In the genomic region with DNA sequence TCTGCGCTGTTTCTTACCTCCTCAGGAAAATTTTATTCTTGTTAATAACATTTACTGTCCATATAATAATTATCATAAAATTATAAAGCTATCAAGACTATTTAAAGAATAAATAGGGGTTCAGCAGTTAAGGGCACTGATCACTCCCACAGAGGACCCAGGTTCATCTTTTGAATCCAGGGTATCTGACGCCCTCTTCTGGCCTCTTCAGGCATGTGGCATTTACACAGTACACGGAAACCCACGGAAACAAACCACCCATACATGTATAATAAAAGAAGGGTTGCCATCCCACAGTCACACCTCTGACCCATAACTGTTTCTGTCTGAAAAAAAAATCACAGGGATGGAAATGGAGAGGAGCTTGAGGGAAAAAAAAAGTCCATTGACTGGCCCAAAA, we compare ENCODE assay signal across 34 mouse cellular contexts. TPM values are rescaled to one million over a fixed set of nuclear protein-coding genes. Genes with fewer than 3 reads are reported as not detected.
A peak's percentile ranks its signal among the peaks of the same experiment; 100 is the strongest.
DNase-seq lines count a peak whose midpoint lies in the region; ATAC-seq and TF ChIP-seq lines count a peak whose summit lies in the region.
"Had no signal": no experiment of that assay in that cellular context is flagged by ENCODE, and none has a peak within 500 bp of the region (broad histone marks: within the 10 kb centered on the region; RNA-seq: fewer than 3 reads in every experiment).

No protein-coding gene starts in this region.

- TF ChIP-seq POLR2A in MEL (IDR thresholded peaks at IDR 0.05; ENCODE audit: control insufficient read depth in 1 of 2, insufficient read depth in 1 of 2, low read depth in 1 of 2, low read length in 2 of 2, poor library complexity in 1 of 2): no peak

- no peaks in the 10 kb centered on the region for H3K79me2 ChIP-seq in MEL (ENCODE audit: control insufficient read depth, insufficient read depth, low read length, poor library complexity)

- no peak for ATAC-seq in intestine, postnatal 0 days
- ATAC-seq in intestine, embryonic 16.5 days: no peak
- no peak for ATAC-seq in midbrain, postnatal 0 days (ENCODE audit: low FRiP score)
- ATAC-seq in midbrain, embryonic 15.5 days (replicated peaks): no peak
- no peak for ATAC-seq in stomach, postnatal 0 days (ENCODE audit: low FRiP score, low TSS enrichment)
- ATAC-seq: inflammation-experienced regulatory T-cells, adult 6 months had no signal

- H3K9ac ChIP-seq in intestine, postnatal 0 days (ENCODE audit: low read depth, low read length): no peak overlapping the region
- H3K9ac ChIP-seq in intestine, embryonic 16.5 days (ENCODE audit: low read depth, low read length): no peak overlapping the region
- H3K9ac ChIP-seq in midbrain, postnatal 0 days (replicated peaks; ENCODE audit: low read length, poor library complexity, severe bottlenecking): no peak overlapping the region
- no peak overlapping the region for H3K9ac ChIP-seq in midbrain, embryonic 15.5 days
- no peak overlapping the region for H3K9ac ChIP-seq in MEL (ENCODE audit: control insufficient read depth, low read depth, low read length, poor library complexity, severe bottlenecking)
- no peak overlapping the region for H3K9ac ChIP-seq in stomach, postnatal 0 days (ENCODE audit: low read length)
- H3K9ac ChIP-seq: embryonic facial prominence, embryonic 12.5 days; forebrain, embryonic 12.5 days; heart, embryonic 12.5 days; limb, embryonic 15.5 days; midbrain, embryonic 12.5 days; neural tube, embryonic 13.5 days had no signal

- 45% methylated on average over 4 of the region's 4 CpGs for WGBS in intestine, postnatal 0 days
- WGBS in intestine, embryonic 16.5 days: 54% methylated on average over 4 of the region's 4 CpGs
- 47% methylated on average over 4 of the region's 4 CpGs for WGBS in midbrain, postnatal 0 days
- WGBS in midbrain, embryonic 15.5 days: 45% methylated on average over 4 of the region's 4 CpGs
- WGBS in stomach, postnatal 0 days: 58% methylated on average over 4 of the region's 4 CpGs

- no peak for DNase-seq in midbrain, postnatal 0 days (ENCODE audit: low spot score)
- DNase-seq in MEL (ENCODE audit: low read depth, low spot score): peak; percentile 37
- no peak for DNase-seq in stomach, postnatal 0 days (ENCODE audit: low spot score)
- no peak for DNase-seq in c-Kit-positive CD71-positive TER-119-positive erythroid progenitor cells, embryonic 14.5 days (ENCODE audit: low spot score)
- no peak for DNase-seq in gastrocnemius, postnatal 10 days
- DNase-seq: adrenal gland, postnatal 25 days; cerebellum, adult 11 months; cerebellum, adult 9-11 months; gastrocnemius, adult 2 months; heart, postnatal 10 days; kidney, adult 9 months; lung, adult 18-20 months; lung, postnatal 14 days; thymus, postnatal 14 days had no signal

- H3K4me2 ChIP-seq in intestine, postnatal 0 days (replicated peaks; ENCODE audit: low read depth): no peak overlapping the region
- H3K4me2 ChIP-seq in intestine, embryonic 16.5 days (ENCODE audit: low read depth, low read length): no peak overlapping the region
- no peak overlapping the region for H3K4me2 ChIP-seq in midbrain, postnatal 0 days (ENCODE audit: low read depth, low read length, poor library complexity, severe bottlenecking)
- no peak overlapping the region for H3K4me2 ChIP-seq in midbrain, embryonic 15.5 days
- H3K4me2 ChIP-seq in stomach, postnatal 0 days (replicated peaks; ENCODE audit: low read depth): no peak overlapping the region
- H3K4me2 ChIP-seq: embryonic facial prominence, embryonic 12.5 days; forebrain, embryonic 12.5 days; heart, embryonic 12.5 days; limb, embryonic 15.5 days; midbrain, embryonic 12.5 days; neural tube, embryonic 13.5 days had no signal

- no peaks in the 10 kb centered on the region for H3K36me3 ChIP-seq in intestine, postnatal 0 days (ENCODE audit: control insufficient read depth, insufficient read depth)
- H3K36me3 ChIP-seq in intestine, embryonic 16.5 days (ENCODE audit: control insufficient read depth, insufficient read depth, low read length): no peaks in the 10 kb centered on the region
- no peaks in the 10 kb centered on the region for H3K36me3 ChIP-seq in midbrain, postnatal 0 days (ENCODE audit: insufficient read depth, low read length)
- H3K36me3 ChIP-seq in midbrain, embryonic 15.5 days (replicated peaks): no peaks in the 10 kb centered on the region
- no peaks in the 10 kb centered on the region for H3K36me3 ChIP-seq in MEL (ENCODE audit: control insufficient read depth in 1 of 2, insufficient read depth in 2 of 2, low read length in 2 of 2)
- no peaks in the 10 kb centered on the region for H3K36me3 ChIP-seq in stomach, postnatal 0 days (ENCODE audit: control insufficient read depth, insufficient read depth, low read length)
- H3K36me3 ChIP-seq: embryonic facial prominence, embryonic 12.5 days; forebrain, embryonic 12.5 days; G1E; heart, embryonic 12.5 days; limb, embryonic 15.5 days; midbrain, embryonic 12.5 days; neural tube, embryonic 13.5 days had no signal

- peak; percentile 57 for TF ChIP-seq RAD21 in MEL (IDR thresholded peaks at IDR 0.05; ENCODE audit: low read depth, low read length)

- H3K27ac ChIP-seq in intestine, postnatal 0 days (ENCODE audit: low read depth, low read length): no peak overlapping the region
- H3K27ac ChIP-seq in intestine, embryonic 16.5 days (ENCODE audit: low read length): no peak overlapping the region
- H3K27ac ChIP-seq in midbrain, postnatal 0 days (ENCODE audit: low read depth, low read length): no peak overlapping the region
- no peak overlapping the region for H3K27ac ChIP-seq in midbrain, embryonic 15.5 days
- H3K27ac ChIP-seq in MEL (ENCODE audit: control insufficient read depth, low read depth, low read length): no peak overlapping the region
- H3K27ac ChIP-seq in stomach, postnatal 0 days (replicated peaks): no peak overlapping the region
- H3K27ac ChIP-seq: embryonic facial prominence, embryonic 12.5 days; forebrain, embryonic 12.5 days; gastrocnemius, adult 2 months; limb, embryonic 15.5 days; midbrain, embryonic 12.5 days; neural tube, embryonic 13.5 days had no signal

- H3K9me3 ChIP-seq in intestine, postnatal 0 days (ENCODE audit: control insufficient read depth): no peaks in the 10 kb centered on the region
- H3K9me3 ChIP-seq in intestine, embryonic 16.5 days (ENCODE audit: control insufficient read depth, low read length): no peaks in the 10 kb centered on the region
- H3K9me3 ChIP-seq in midbrain, postnatal 0 days (ENCODE audit: low read length): no peaks in the 10 kb centered on the region
- H3K9me3 ChIP-seq in midbrain, embryonic 15.5 days: no peaks in the 10 kb centered on the region
- H3K9me3 ChIP-seq in MEL (replicated peaks; ENCODE audit: insufficient read depth, low read length): no peaks in the 10 kb centered on the region
- H3K9me3 ChIP-seq in stomach, postnatal 0 days (ENCODE audit: control insufficient read depth, low read length): no peaks in the 10 kb centered on the region
- H3K9me3 ChIP-seq: embryonic facial prominence, embryonic 12.5 days; forebrain, embryonic 12.5 days; G1E; heart, embryonic 12.5 days; limb, embryonic 15.5 days; midbrain, embryonic 12.5 days; neural tube, embryonic 13.5 days had no signal

- no peaks in the 10 kb centered on the region for H3K4me1 ChIP-seq in intestine, postnatal 0 days (replicated peaks; ENCODE audit: control insufficient read depth, insufficient read depth, low read length)
- H3K4me1 ChIP-seq in intestine, embryonic 16.5 days (ENCODE audit: control insufficient read depth, insufficient read depth, low read length): no peaks in the 10 kb centered on the region
- no peaks in the 10 kb centered on the region for H3K4me1 ChIP-seq in midbrain, postnatal 0 days (ENCODE audit: insufficient read depth, low read length)
- no peaks in the 10 kb centered on the region for H3K4me1 ChIP-seq in midbrain, embryonic 15.5 days
- H3K4me1 ChIP-seq in MEL (ENCODE audit: control insufficient read depth in 1 of 2, insufficient read depth in 2 of 2, low read length in 2 of 2): no peaks in the 10 kb centered on the region
- H3K4me1 ChIP-seq in stomach, postnatal 0 days (replicated peaks; ENCODE audit: control insufficient read depth, insufficient read depth): no peaks in the 10 kb centered on the region
- H3K4me1 ChIP-seq: embryonic facial prominence, embryonic 12.5 days; forebrain, embryonic 12.5 days; heart, embryonic 12.5 days; limb, embryonic 15.5 days; midbrain, embryonic 12.5 days; neural tube, embryonic 13.5 days had no signal

- H3K4me3 ChIP-seq in intestine, postnatal 0 days (ENCODE audit: low read depth, low read length): no peak overlapping the region
- no peak overlapping the region for H3K4me3 ChIP-seq in intestine, embryonic 16.5 days (ENCODE audit: low read length)
- H3K4me3 ChIP-seq in midbrain, postnatal 0 days (ENCODE audit: low read depth, low read length): no peak overlapping the region
- H3K4me3 ChIP-seq in midbrain, embryonic 15.5 days: no peak overlapping the region
- no peak overlapping the region for H3K4me3 ChIP-seq in MEL (ENCODE audit: control insufficient read depth in 1 of 2, insufficient read depth in 1 of 2, low read depth in 2 of 2, low read length in 2 of 2)
- H3K4me3 ChIP-seq in stomach, postnatal 0 days (ENCODE audit: low read depth, low read length): no peak overlapping the region
- H3K4me3 ChIP-seq: embryonic facial prominence, embryonic 12.5 days; forebrain, embryonic 12.5 days; gastrocnemius, adult 2 months; heart, embryonic 12.5 days; limb, embryonic 15.5 days; midbrain, embryonic 12.5 days; myocyte; neural tube, embryonic 13.5 days had no signal

- TF ChIP-seq EP300 in MEL (IDR thresholded peaks at IDR 0.05; ENCODE audit: low read depth in 1 of 2, low read length in 2 of 2): no peak
- TF ChIP-seq EP300 in stomach, postnatal 0 days (optimal IDR thresholded peaks at IDR 0.05): no peak

- no peaks in the 10 kb centered on the region for H3K27me3 ChIP-seq in intestine, postnatal 0 days (replicated peaks; ENCODE audit: control insufficient read depth, insufficient read depth, low read length)
- H3K27me3 ChIP-seq in intestine, embryonic 16.5 days (replicated peaks; ENCODE audit: control insufficient read depth, insufficient read depth, low read length): no peaks in the 10 kb centered on the region
- no peaks in the 10 kb centered on the region for H3K27me3 ChIP-seq in midbrain, postnatal 0 days (ENCODE audit: insufficient read depth, low read length)
- H3K27me3 ChIP-seq in midbrain, embryonic 15.5 days (replicated peaks): no peaks in the 10 kb centered on the region
- H3K27me3 ChIP-seq in MEL (ENCODE audit: control insufficient read depth in 1 of 2, insufficient read depth in 2 of 2, low read length in 2 of 2): peaks cover 1 to 7% of the 10 kb centered on the region in 2 experiments; a peak in 3 of 4 replicates
- no peaks in the 10 kb centered on the region for H3K27me3 ChIP-seq in stomach, postnatal 0 days (ENCODE audit: control insufficient read depth, insufficient read depth, low read length)
- H3K27me3 ChIP-seq: embryonic facial prominence, embryonic 12.5 days; forebrain, embryonic 12.5 days; heart, embryonic 12.5 days; limb, embryonic 15.5 days; midbrain, embryonic 12.5 days; neural tube, embryonic 13.5 days had no signal

- TF ChIP-seq CTCF in intestine, postnatal 0 days (IDR thresholded peaks at IDR 0.05; ENCODE audit: low read depth): peak; percentile 21; the same call in 1 of the 2 replicates
- TF ChIP-seq CTCF in midbrain, postnatal 0 days (IDR thresholded peaks at IDR 0.05): peak; percentile 39
- peak; percentile 38 to 59 (median 50) for TF ChIP-seq CTCF in MEL (IDR thresholded peaks at IDR 0.05 in 2 of 3, conservative IDR thresholded peaks at IDR 0.05 in 1 of 3; ENCODE audit: control insufficient read depth in 1 of 3, insufficient read depth in 1 of 3, low read depth in 2 of 3, low read length in 3 of 3, poor library complexity in 1 of 3, severe bottlenecking in 1 of 3)
- peak; percentile 48 for TF ChIP-seq CTCF in stomach, postnatal 0 days (IDR thresholded peaks at IDR 0.05; ENCODE audit: low read depth)

RNA-seq across cellular contexts. Expression of a gene that starts 9.1 kb away (rescaled TPM):
- polyA plus RNA-seq in intestine, postnatal 0 days (2015; fragmentation: Nextera tagmentation; extraction: Ambion mirVana): not detected in 2 replicates
- not detected in 2 replicates for polyA plus RNA-seq in intestine, embryonic 16.5 days (2015; fragmentation: Nextera tagmentation; extraction: Ambion mirVana)
- total RNA-seq in midbrain, postnatal 0 days (2014; rRNA removed): not detected in 2 replicates
- polyA plus RNA-seq in midbrain, postnatal 0 days (2015; fragmentation: Nextera tagmentation; extraction: Ambion mirVana): not detected in 2 replicates
- polyA plus RNA-seq in midbrain, embryonic 15.5 days (2015; fragmentation: Nextera tagmentation; extraction: Ambion mirVana): not detected in 2 replicates
- total RNA-seq in MEL (2012; rRNA removed): not detected in 2 replicates
- not detected for polyA plus RNA-seq in MEL (2012; ENCODE audit: insufficient read depth in 1 of 2, insufficient read length in 2 of 2, low read depth in 1 of 2, low replicate concordance in 2 of 2, missing spikeins in 1 of 2)
- not detected in 2 replicates for polyA plus RNA-seq in stomach, postnatal 0 days (2015; fragmentation: Nextera tagmentation; extraction: Ambion mirVana)
- total RNA-seq in gastrocnemius, postnatal 10 days (2021): not detected
- total RNA-seq: adrenal gland, postnatal 25 days; common myeloid progenitor, adult 5-6 weeks; G1E; gastrocnemius, adult 2 months; heart, postnatal 10 days; left cerebral cortex, adult 18-20 months; left cerebral cortex, postnatal 36 days; megakaryocyte progenitor cell, adult 5-6 weeks had no signal
- polyA plus RNA-seq: embryonic facial prominence, embryonic 12.5 days; forebrain, embryonic 12.5 days; frontal cortex, adult 2 months; G1E; gonadal fat pad, adult 2 months; heart, embryonic 12.5 days; hindbrain, embryonic 11.5 days; inflammation-experienced regulatory T-cells, adult 6 months; limb, embryonic 15.5 days; midbrain, embryonic 12.5 days; myocyte; neural tube, embryonic 13.5 days; spleen, adult 2 months had no signal

RNA-seq across cellular contexts. Expression of a gene that starts 13.2 kb away (rescaled TPM):
- polyA plus RNA-seq in intestine, postnatal 0 days (2015; fragmentation: Nextera tagmentation; extraction: Ambion mirVana): not detected in 2 replicates
- not detected in 2 replicates for polyA plus RNA-seq in intestine, embryonic 16.5 days (2015; fragmentation: Nextera tagmentation; extraction: Ambion mirVana)
- total RNA-seq in midbrain, postnatal 0 days (2014; rRNA removed): not detected in 2 replicates
- not detected in 2 replicates for polyA plus RNA-seq in midbrain, postnatal 0 days (2015; fragmentation: Nextera tagmentation; extraction: Ambion mirVana)
- 0.11 TPM in 1 of 2 replicates, not detected in the other for polyA plus RNA-seq in midbrain, embryonic 15.5 days (2015; fragmentation: Nextera tagmentation; extraction: Ambion mirVana)
- total RNA-seq in MEL (2012; rRNA removed): not detected in 2 replicates
- not detected for polyA plus RNA-seq in MEL (2012; ENCODE audit: insufficient read depth in 1 of 2, insufficient read length in 2 of 2, low read depth in 1 of 2, low replicate concordance in 2 of 2, missing spikeins in 1 of 2)
- not detected in 2 replicates for polyA plus RNA-seq in stomach, postnatal 0 days (2015; fragmentation: Nextera tagmentation; extraction: Ambion mirVana)
- total RNA-seq in gastrocnemius, postnatal 10 days (2021): not detected
- total RNA-seq: adrenal gland, postnatal 25 days; gastrocnemius, adult 2 months; heart, postnatal 10 days; left cerebral cortex, adult 18-20 months; left cerebral cortex, postnatal 36 days; megakaryocyte progenitor cell, adult 5-6 weeks had no signal
- polyA plus RNA-seq: embryonic facial prominence, embryonic 12.5 days; forebrain, embryonic 12.5 days; frontal cortex, adult 2 months; G1E; gonadal fat pad, adult 2 months; heart, embryonic 12.5 days; hindbrain, embryonic 11.5 days; inflammation-experienced regulatory T-cells, adult 6 months; limb, embryonic 15.5 days; midbrain, embryonic 12.5 days; myocyte; neural tube, embryonic 13.5 days had no signal

RNA-seq across cellular contexts. Expression of a gene that starts 27.1 kb away (rescaled TPM):
- polyA plus RNA-seq in intestine, postnatal 0 days (2015; fragmentation: Nextera tagmentation; extraction: Ambion mirVana): not detected in 2 replicates
- polyA plus RNA-seq in intestine, embryonic 16.5 days (2015; fragmentation: Nextera tagmentation; extraction: Ambion mirVana): not detected in 2 replicates
- total RNA-seq in midbrain, postnatal 0 days (2014; rRNA removed): not detected in 2 replicates
- polyA plus RNA-seq in midbrain, postnatal 0 days (2015; fragmentation: Nextera tagmentation; extraction: Ambion mirVana): not detected in 2 replicates
- not detected in 2 replicates for polyA plus RNA-seq in midbrain, embryonic 15.5 days (2015; fragmentation: Nextera tagmentation; extraction: Ambion mirVana)
- total RNA-seq in MEL (2012; rRNA removed): not detected in 2 replicates
- not detected for polyA plus RNA-seq in MEL (2012; ENCODE audit: insufficient read depth in 1 of 2, insufficient read length in 2 of 2, low read depth in 1 of 2, low replicate concordance in 2 of 2, missing spikeins in 1 of 2)
- not detected in 2 replicates for polyA plus RNA-seq in stomach, postnatal 0 days (2015; fragmentation: Nextera tagmentation; extraction: Ambion mirVana)
- total RNA-seq in gastrocnemius, postnatal 10 days (2021): not detected
- total RNA-seq: adrenal gland, postnatal 25 days; common myeloid progenitor, adult 5-6 weeks; gastrocnemius, adult 2 months; heart, postnatal 10 days; left cerebral cortex, adult 18-20 months; left cerebral cortex, postnatal 36 days; megakaryocyte progenitor cell, adult 5-6 weeks had no signal
- polyA plus RNA-seq: embryonic facial prominence, embryonic 12.5 days; frontal cortex, adult 2 months; G1E; gonadal fat pad, adult 2 months; heart, embryonic 12.5 days; hindbrain, embryonic 11.5 days; inflammation-experienced regulatory T-cells, adult 6 months; limb, embryonic 15.5 days; midbrain, embryonic 12.5 days; myocyte; neural tube, embryonic 13.5 days; spleen, adult 2 months had no signal

RNA-seq across cellular contexts. Expression of a gene that starts 31.6 kb away (rescaled TPM):
- not detected in 2 replicates for polyA plus RNA-seq in intestine, postnatal 0 days (2015; fragmentation: Nextera tagmentation; extraction: Ambion mirVana)
- polyA plus RNA-seq in intestine, embryonic 16.5 days (2015; fragmentation: Nextera tagmentation; extraction: Ambion mirVana): 0.12 and 0.27 TPM in 2 replicates
- 0.22 and 0.76 TPM in 2 replicates for total RNA-seq in midbrain, postnatal 0 days (2014; rRNA removed)
- 0.20 and 0.38 TPM in 2 replicates for polyA plus RNA-seq in midbrain, postnatal 0 days (2015; fragmentation: Nextera tagmentation; extraction: Ambion mirVana)
- 0.10 and 0.13 TPM in 2 replicates for polyA plus RNA-seq in midbrain, embryonic 15.5 days (2015; fragmentation: Nextera tagmentation; extraction: Ambion mirVana)
- 4.0 and 5.7 TPM in 2 replicates for total RNA-seq in MEL (2012; rRNA removed)
- polyA plus RNA-seq in MEL (2012; ENCODE audit: insufficient read depth in 1 of 2, insufficient read length in 2 of 2, low read depth in 1 of 2, low replicate concordance in 2 of 2, missing spikeins in 1 of 2): 10 to 100 TPM in 1 of 2 experiments, not detected in 1; 14.1 TPM
- polyA plus RNA-seq in stomach, postnatal 0 days (2015; fragmentation: Nextera tagmentation; extraction: Ambion mirVana): 1.5 and 1.9 TPM in 2 replicates
- total RNA-seq in gastrocnemius, postnatal 10 days (2021): under 1 TPM in 1 of 2 experiments, not detected in 1; 0.27 TPM
- total RNA-seq: adrenal gland, postnatal 25 days; gastrocnemius, adult 2 months; left cerebral cortex, postnatal 36 days had no signal
- polyA plus RNA-seq: G1E; gonadal fat pad, adult 2 months; inflammation-experienced regulatory T-cells, adult 6 months; limb, embryonic 15.5 days; myocyte had no signal

RNA-seq across cellular contexts. Expression of a gene that starts 41.5 kb away (rescaled TPM):
- polyA plus RNA-seq in intestine, postnatal 0 days (2015; fragmentation: Nextera tagmentation; extraction: Ambion mirVana): not detected in 2 replicates
- not detected in 2 replicates for polyA plus RNA-seq in intestine, embryonic 16.5 days (2015; fragmentation: Nextera tagmentation; extraction: Ambion mirVana)
- total RNA-seq in midbrain, postnatal 0 days (2014; rRNA removed): 0.16 TPM in 1 of 2 replicates, not detected in the other
- polyA plus RNA-seq in midbrain, postnatal 0 days (2015; fragmentation: Nextera tagmentation; extraction: Ambion mirVana): not detected in 2 replicates
- not detected in 2 replicates for polyA plus RNA-seq in midbrain, embryonic 15.5 days (2015; fragmentation: Nextera tagmentation; extraction: Ambion mirVana)
- not detected in 2 replicates for total RNA-seq in MEL (2012; rRNA removed)
- not detected for polyA plus RNA-seq in MEL (2012; ENCODE audit: insufficient read depth in 1 of 2, insufficient read length in 2 of 2, low read depth in 1 of 2, low replicate concordance in 2 of 2, missing spikeins in 1 of 2)
- 0.29 and 0.46 TPM in 2 replicates for polyA plus RNA-seq in stomach, postnatal 0 days (2015; fragmentation: Nextera tagmentation; extraction: Ambion mirVana)
- not detected for total RNA-seq in gastrocnemius, postnatal 10 days (2021)
- total RNA-seq: adrenal gland, postnatal 25 days; common myeloid progenitor, adult 5-6 weeks; gastrocnemius, adult 2 months; heart, postnatal 10 days; left cerebral cortex, adult 18-20 months; left cerebral cortex, postnatal 36 days; megakaryocyte progenitor cell, adult 5-6 weeks had no signal
- polyA plus RNA-seq: embryonic facial prominence, embryonic 12.5 days; forebrain, embryonic 12.5 days; frontal cortex, adult 2 months; G1E; gonadal fat pad, adult 2 months; heart, embryonic 12.5 days; hindbrain, embryonic 11.5 days; inflammation-experienced regulatory T-cells, adult 6 months; limb, embryonic 15.5 days; midbrain, embryonic 12.5 days; myocyte; neural tube, embryonic 13.5 days; spleen, adult 2 months had no signal
